In genomic region chr12:71222761-71223160, GRCm38 (mm10) we compare ENCODE assay signal across 18 mouse cellular contexts.
"Had no signal": no experiment of that assay in that cellular context is flagged by ENCODE, and none has a peak within 500 bp of the region (broad histone marks: within the 10 kb centered on the region; RNA-seq: fewer than 3 reads in every experiment).

No protein-coding gene starts in this region.

- H3K27ac ChIP-seq: kidney, postnatal 0 days; left cerebral cortex, adult 2 months; liver, embryonic 13.5 days; midbrain, embryonic 15.5 days; neural tube, embryonic 12.5 days; neural tube, embryonic 15.5 days; stomach, postnatal 0 days had no signal

- H3K4me2 ChIP-seq: liver, embryonic 13.5 days; midbrain, embryonic 11.5 days; midbrain, embryonic 15.5 days; neural tube, embryonic 12.5 days; neural tube, embryonic 15.5 days had no signal

- H3K27me3 ChIP-seq: liver, embryonic 13.5 days; midbrain, embryonic 15.5 days; neural tube, embryonic 12.5 days; neural tube, embryonic 15.5 days had no signal

- ATAC-seq: midbrain, embryonic 15.5 days had no signal

- H3K9ac ChIP-seq: liver, embryonic 13.5 days; midbrain, embryonic 15.5 days; neural tube, embryonic 12.5 days; neural tube, embryonic 15.5 days had no signal

- DNase-seq: kidney, postnatal 25 days; layer of hippocampus, postnatal 36 days; liver, embryonic 13.5 days; lung, adult 2 months; lung, postnatal 14 days; lung, postnatal 4 days; right cerebral cortex, adult 18-20 months; right cerebral cortex, postnatal 14 days; right cerebral cortex, postnatal 4 days; thymus, adult 18-20 months; thymus, postnatal 36 days had no signal

- H3K9me3 ChIP-seq: liver, embryonic 13.5 days; midbrain, embryonic 15.5 days; neural tube, embryonic 12.5 days; neural tube, embryonic 15.5 days had no signal

- H3K4me3 ChIP-seq: left cerebral cortex, adult 2 months; liver, embryonic 13.5 days; midbrain, embryonic 15.5 days; neural tube, embryonic 12.5 days; neural tube, embryonic 15.5 days had no signal

- H3K4me1 ChIP-seq: liver, embryonic 13.5 days; midbrain, embryonic 15.5 days; neural tube, embryonic 15.5 days had no signal
